Mouse (Mus musculus) heart, postnatal 14 days (tissue): Measurements from ENCODE around the gene Cxcl3. TPM values are rescaled to one million over a fixed set of nuclear protein-coding genes. Genes with fewer than 3 reads are reported as not detected.
A peak's percentile ranks its signal among the peaks of the same experiment; 100 is the strongest.
"Not testable (repeated sequence)": the region's sequence is repeated elsewhere in the genome, so short reads cannot be mapped to it uniquely, and the experiment has no call there.

Experiments
- DNase-seq, 2 experiments: peaks; one replicate each; pipeline ENCODE4 v3.0.0; 2021 to 2022
- intact Hi-C: fragments of 180-260 bp; cut with DNase I; formaldehyde crosslinking; loops from one replicate; pipeline ENCODE4 v1.15.1; 2025
- microRNA-seq, 2 experiments: library from miRNA; unstranded; fragments of <30 nt; microRNA quantifications; one replicate each; pipeline ENCODE4 v1.2.0; 2021 to 2022
- total RNA-seq, 2 experiments: library from RNA; stranded (reverse); gene quantifications; 2 replicates each; pipeline ENCODE4 v1.2.3; 2021

Gene Cxcl3
- total RNA-seq, 2 experiments from 2014 or later: not detected

- intact Hi-C loops: no loop called here
- no peak for DNase-seq
These were observed 2.2 kb downstream of the Cxcl3 start for GRCm38 (mm10) chr5:90788114-90788513.

GRCm38 (mm10) chr5:90789306-90790073 lies 3.6 kb downstream of the Cxcl3 start:
- no peak for DNase-seq
- intact Hi-C loops: no loop called here

- DNase-seq: no peak
- intact Hi-C loops: no loop called here
These were observed 4.2 kb downstream of the Cxcl3 start for GRCm38 (mm10) chr5:90790074-90790502.

GRCm38 (mm10) chr5:90794195-90794625 lies 8.3 kb downstream of the Cxcl3 start, which contains the start of gene Cxcl15:
Gene Cxcl15 (plus strand): TSS chr5:90794534.
- no peak for DNase-seq
- intact Hi-C loops: no loop called here

- intact Hi-C loops, DNase-seq: not testable (repeated sequence)
These were observed 9.5 kb downstream of the Cxcl3 start for GRCm38 (mm10) chr5:90795392-90795791.

GRCm38 (mm10) chr5:90804574-90804973 lies 18.7 kb downstream of the Cxcl3 start:
- intact Hi-C loops: no loop called here
- DNase-seq: no peak

- intact Hi-C loops: no loop called here
- no peak for DNase-seq
These were observed 20.1 kb downstream of the Cxcl3 start for GRCm38 (mm10) chr5:90806050-90806449.

GRCm38 (mm10) chr5:90807176-90807950 lies 21.5 kb downstream of the Cxcl3 start:
- intact Hi-C loops: no loop called here
- no peak for DNase-seq

GRCm38 (mm10) chr5:90819756-90820155 lies 33.9 kb downstream of the Cxcl3 start:
- intact Hi-C loops: no loop called here
- DNase-seq: no peak

- intact Hi-C loops: no loop called here
- DNase-seq: no peak
These were observed 46.4 kb downstream of the Cxcl3 start for GRCm38 (mm10) chr5:90832145-90832767.

- intact Hi-C loops: no loop called here
- DNase-seq: no peak
These were observed 47.0 kb downstream of the Cxcl3 start for GRCm38 (mm10) chr5:90832768-90833388.

GRCm38 (mm10) chr5:90834436-90834835 lies 48.5 kb downstream of the Cxcl3 start:
- intact Hi-C loops: no loop called here
- DNase-seq: no peak

GRCm38 (mm10) chr5:90838582-90838981 lies 52.7 kb downstream of the Cxcl3 start:
- peak; percentile 48 to 51 for DNase-seq
- intact Hi-C loops: no loop called here

Small RNAs within 50 kb of the gene (microRNA-seq; reads per million reads assigned to microRNA genes)
- 0 reads per million in 2 experiments for gene Gm24322

Other genes starting within 250 kb of the Cxcl3 start
- gene 5830473C10Rik, start 225.0 kb upstream of the Cxcl3 start, total RNA-seq: not detected
- gene Rassf6, start 145.4 kb upstream of the Cxcl3 start, total RNA-seq: not detected
- under 1 TPM; 0.17 TPM for gene Cxcl5, start 26.7 kb upstream of the Cxcl3 start, total RNA-seq
- 1 to 10 TPM; 3.7 to 4.3 TPM for gene Ppbp, start 17.6 kb upstream of the Cxcl3 start, total RNA-seq
- 10 to 100 TPM; 31.8 to 36.3 TPM for gene Pf4, start 13.7 kb upstream of the Cxcl3 start, total RNA-seq
- under 1 TPM in 1 of 2 experiments, not detected in 1; 0.22 TPM for gene Cxcl15, start 8.4 kb downstream of the Cxcl3 start, total RNA-seq
- gene Cxcl1, start 105.1 kb downstream of the Cxcl3 start, total RNA-seq: under 1 TPM; 0.36 to 0.61 TPM
- not detected for gene Cxcl2, start 117.8 kb downstream of the Cxcl3 start, total RNA-seq
- 10 to 100 TPM; 12.1 to 12.2 TPM for gene Mthfd2l, start 145.0 kb downstream of the Cxcl3 start, total RNA-seq
- under 1 TPM; 0.45 to 0.51 TPM for gene Epgn, start 241.4 kb downstream of the Cxcl3 start, total RNA-seq